Mouse (Mus musculus): Measurements from ENCODE around the gene Nmnat2. TPM values are rescaled to one million over a fixed set of nuclear protein-coding genes. Genes with fewer than 3 reads are reported as not detected.

Gene Nmnat2
- polyA plus RNA-seq, 1 experiment = 8.3 TPM

DNA sequence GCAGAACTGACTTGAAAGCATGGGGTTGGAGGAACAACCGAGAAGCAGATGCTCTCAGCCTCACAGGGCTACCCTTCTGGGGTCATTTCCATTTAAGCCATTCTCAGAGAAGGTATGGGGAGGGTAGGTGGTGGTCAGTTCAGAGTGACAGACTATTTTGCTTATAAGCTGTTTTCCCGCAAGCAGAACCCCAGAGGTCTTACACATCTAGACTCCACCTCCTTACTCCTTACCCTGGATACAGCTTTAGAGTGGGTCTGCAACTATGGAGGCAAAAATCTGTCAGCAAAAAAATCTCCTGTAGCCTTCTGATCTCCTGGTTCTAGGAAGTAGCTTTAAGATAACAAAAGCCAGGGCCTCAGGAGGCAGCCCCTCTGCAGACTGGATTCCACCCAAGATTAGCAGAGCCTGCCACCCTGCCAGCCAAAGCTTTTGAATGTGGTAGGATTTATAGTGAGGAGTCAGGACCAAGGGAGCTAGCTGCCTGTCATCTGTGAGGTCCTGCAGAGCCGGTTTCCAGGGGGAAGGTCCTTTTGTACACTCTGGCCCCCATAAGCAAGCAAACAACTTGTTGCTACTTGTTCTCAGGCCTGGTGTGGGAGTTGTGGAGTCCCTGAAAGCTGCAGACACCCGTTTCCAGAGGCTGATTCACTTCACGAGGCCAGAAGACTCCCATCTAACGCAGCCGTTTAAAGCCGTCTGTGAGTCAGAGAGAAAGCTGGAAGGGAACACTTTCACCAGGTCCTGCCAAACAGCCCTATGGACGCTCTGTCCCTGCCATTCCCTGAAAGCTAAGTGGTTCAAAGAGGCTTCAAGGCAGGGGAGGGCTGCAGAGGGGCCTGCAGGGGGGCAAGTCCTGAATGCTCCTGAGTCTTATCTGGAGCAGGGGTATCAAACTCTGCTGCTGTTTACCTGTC, 179.3 kb downstream of the Nmnat2 start:
- H3K27me3 ChIP-seq (ENCODE audit: control insufficient read depth, insufficient read depth, insufficient read length) = no peaks in the 10 kb centered on the region
- no peak overlapping the region for H3K4me3 ChIP-seq (ENCODE audit: insufficient read depth, poor library complexity, severe bottlenecking)
- H3K79me2 ChIP-seq (ENCODE audit: control insufficient read depth, insufficient read depth) = no peaks in the 10 kb centered on the region
- no peaks in the 10 kb centered on the region for H3K79me3 ChIP-seq (ENCODE audit: low read depth)
- no peaks in the 10 kb centered on the region for H3K36me3 ChIP-seq (ENCODE audit: control insufficient read depth, insufficient read depth)
- no peak overlapping the region for H3ac ChIP-seq (ENCODE audit: control insufficient read depth, insufficient read length, low read depth)
- TF ChIP-seq MYOD1 (IDR thresholded peaks at IDR 0.05; ENCODE audit: control insufficient read depth, insufficient read length, low read depth) = no peak
- no peak for TF ChIP-seq MAX (IDR thresholded peaks at IDR 0.05)

DNA sequence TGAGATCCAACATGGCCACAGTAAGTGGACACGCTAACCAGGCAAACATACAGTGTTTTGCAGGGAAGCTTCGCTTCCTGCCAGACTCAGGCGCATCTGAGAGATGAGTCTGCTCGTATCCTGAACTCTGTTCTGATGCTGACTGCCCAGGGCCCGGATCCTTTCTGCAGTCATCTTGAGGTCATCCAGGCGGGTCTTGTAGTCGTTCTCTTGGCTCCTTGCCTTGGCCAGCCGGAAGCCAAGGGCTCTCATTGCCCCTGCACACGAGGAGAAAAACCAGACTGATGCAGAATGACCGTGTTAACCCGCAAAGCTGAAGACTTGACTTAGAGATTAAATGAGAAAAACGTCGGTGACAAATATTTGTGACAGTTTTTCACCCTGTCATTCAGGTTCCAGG, 181.9 kb downstream of the Nmnat2 start:
- H3K36me3 ChIP-seq (ENCODE audit: control insufficient read depth, insufficient read depth) = no peaks in the 10 kb centered on the region
- H3ac ChIP-seq (ENCODE audit: control insufficient read depth, insufficient read length, low read depth) = no peak overlapping the region
- H3K27me3 ChIP-seq (ENCODE audit: control insufficient read depth, insufficient read depth, insufficient read length) = no peaks in the 10 kb centered on the region
- no peaks in the 10 kb centered on the region for H3K79me2 ChIP-seq (ENCODE audit: control insufficient read depth, insufficient read depth)
- no peak for TF ChIP-seq MYOD1 (IDR thresholded peaks at IDR 0.05; ENCODE audit: control insufficient read depth, insufficient read length, low read depth)
- TF ChIP-seq USF1 (IDR thresholded peaks at IDR 0.05; ENCODE audit: low read depth) = no peak
- TF ChIP-seq MYOG (IDR thresholded peaks at IDR 0.05; ENCODE audit: control insufficient read depth, extremely low read depth, insufficient read length) = no peak
- H3K79me3 ChIP-seq (ENCODE audit: low read depth) = no peaks in the 10 kb centered on the region
- no peak overlapping the region for H3K4me3 ChIP-seq (ENCODE audit: insufficient read depth, poor library complexity, severe bottlenecking)

DNA sequence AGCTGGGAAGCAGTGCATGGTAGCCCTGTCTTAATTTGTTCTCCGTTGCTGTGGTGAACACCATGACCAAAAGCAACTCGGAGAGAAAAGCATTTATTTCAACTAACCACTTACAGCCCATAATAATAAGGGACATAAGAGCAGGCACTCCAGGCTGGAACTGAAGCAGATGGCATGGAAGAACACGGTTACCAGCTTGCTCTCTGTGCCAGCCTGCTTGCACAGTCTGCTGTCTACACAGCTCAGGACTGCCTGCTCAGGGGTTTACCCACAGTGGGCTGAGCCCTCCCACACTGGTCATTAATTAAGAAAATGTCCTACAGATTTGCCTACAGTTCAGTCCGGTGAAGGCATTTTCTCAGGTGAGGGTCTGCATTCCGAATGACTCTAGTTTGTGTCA, 183.7 kb downstream of the Nmnat2 start:
- Histone ChIP-seq H3K36me3 (ENCODE audit: control insufficient read depth, insufficient read depth) (no peaks in the 10 kb centered on the region), H3K79me3 (ENCODE audit: low read depth) (no peaks in the 10 kb centered on the region), H3ac (ENCODE audit: control insufficient read depth, insufficient read length, low read depth) (no peak overlapping the region), H3K79me2 (ENCODE audit: control insufficient read depth, insufficient read depth) (no peaks in the 10 kb centered on the region), H3K4me3 (ENCODE audit: insufficient read depth, poor library complexity, severe bottlenecking) (no peak overlapping the region), H3K27me3 (ENCODE audit: control insufficient read depth, insufficient read depth, insufficient read length) (no peaks in the 10 kb centered on the region)
- no peak for TF ChIP-seq USF1 (IDR thresholded peaks at IDR 0.05; ENCODE audit: low read depth)

DNA sequence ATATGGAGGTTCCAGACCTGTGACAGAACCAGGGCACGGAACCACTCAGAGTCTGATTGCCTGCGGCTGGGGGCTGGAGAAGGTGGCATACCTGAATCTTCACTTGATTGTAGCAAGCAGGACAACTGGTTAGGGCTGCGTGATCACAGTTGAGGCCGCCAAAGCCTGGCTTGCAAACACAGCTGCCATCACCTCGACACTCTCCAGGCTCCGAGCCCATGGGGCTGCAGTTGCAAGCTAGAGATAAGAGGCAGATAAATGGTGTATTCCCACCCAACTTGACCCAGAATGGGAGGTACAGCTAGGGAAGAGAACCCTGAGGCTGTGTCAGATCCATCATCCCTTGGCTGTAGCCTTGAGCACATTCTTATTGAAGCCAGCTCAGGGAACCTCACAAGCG, 184.8 kb downstream of the Nmnat2 start:
- H3K79me3 ChIP-seq (ENCODE audit: low read depth) = no peaks in the 10 kb centered on the region
- no peaks in the 10 kb centered on the region for H3K36me3 ChIP-seq (ENCODE audit: control insufficient read depth, insufficient read depth)
- TF ChIP-seq CTCF (IDR thresholded peaks at IDR 0.05; ENCODE audit: control insufficient read depth, insufficient read depth, insufficient read length) (no peak), MYOD1 (IDR thresholded peaks at IDR 0.05; ENCODE audit: control insufficient read depth, insufficient read length, low read depth) (no peak), MAX (IDR thresholded peaks at IDR 0.05) (no peak), MYOG (IDR thresholded peaks at IDR 0.05; ENCODE audit: control insufficient read depth, extremely low read depth, insufficient read length) (no peak), USF1 (IDR thresholded peaks at IDR 0.05; ENCODE audit: low read depth) (no peak), FOSL1 (IDR thresholded peaks at IDR 0.05; ENCODE audit: insufficient read depth, low read length, poor library complexity, severe bottlenecking) (no peak), CEBPB (IDR thresholded peaks at IDR 0.05; ENCODE audit: low read depth) (no peak)
- no peak overlapping the region for H3ac ChIP-seq (ENCODE audit: control insufficient read depth, insufficient read length, low read depth)
- H3K79me2 ChIP-seq (ENCODE audit: control insufficient read depth, insufficient read depth) = no peaks in the 10 kb centered on the region
- H3K27me3 ChIP-seq (ENCODE audit: control insufficient read depth, insufficient read depth, insufficient read length) = no peaks in the 10 kb centered on the region
- H3K4me3 ChIP-seq (ENCODE audit: insufficient read depth, poor library complexity, severe bottlenecking) = no peak overlapping the region

DNA sequence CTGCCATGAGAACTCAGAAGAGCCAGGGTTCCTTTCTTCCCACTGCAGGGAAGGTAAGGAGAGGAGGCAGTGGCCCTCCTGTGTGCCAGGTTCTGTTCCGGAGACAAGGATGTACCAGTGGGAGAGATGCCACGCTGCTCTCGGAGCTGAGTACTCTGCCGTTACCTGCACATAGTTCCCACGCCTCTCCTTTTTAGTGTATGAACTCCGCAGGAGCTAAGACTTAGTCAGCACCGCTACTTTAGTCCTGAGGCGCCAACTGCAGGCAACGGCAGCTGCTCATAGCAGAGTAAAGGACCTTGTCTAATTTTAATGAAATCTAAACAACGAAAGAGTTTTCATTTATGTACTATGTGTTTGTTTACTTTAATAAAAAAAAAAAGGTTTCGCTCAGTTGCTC, 185.5 kb downstream of the Nmnat2 start:
- Histone ChIP-seq H3ac (ENCODE audit: control insufficient read depth, insufficient read length, low read depth) (no peak overlapping the region), H3K79me3 (ENCODE audit: low read depth) (no peaks in the 10 kb centered on the region), H3K79me2 (ENCODE audit: control insufficient read depth, insufficient read depth) (no peaks in the 10 kb centered on the region), H3K4me3 (ENCODE audit: insufficient read depth, poor library complexity, severe bottlenecking) (no peak overlapping the region), H3K27me3 (ENCODE audit: control insufficient read depth, insufficient read depth, insufficient read length) (no peaks in the 10 kb centered on the region), H3K36me3 (ENCODE audit: control insufficient read depth, insufficient read depth) (no peaks in the 10 kb centered on the region)
- TF ChIP-seq USF1 (IDR thresholded peaks at IDR 0.05; ENCODE audit: low read depth) = no peak
- no peak for TF ChIP-seq CEBPB (IDR thresholded peaks at IDR 0.05; ENCODE audit: low read depth)
- TF ChIP-seq FOSL1 (IDR thresholded peaks at IDR 0.05; ENCODE audit: insufficient read depth, low read length, poor library complexity, severe bottlenecking) = no peak
- TF ChIP-seq MYOD1 (IDR thresholded peaks at IDR 0.05; ENCODE audit: control insufficient read depth, insufficient read length, low read depth) = no peak
- TF ChIP-seq MAX (IDR thresholded peaks at IDR 0.05) = no peak
- no peak for TF ChIP-seq CTCF (IDR thresholded peaks at IDR 0.05; ENCODE audit: control insufficient read depth, insufficient read depth, insufficient read length)
- TF ChIP-seq MYOG (IDR thresholded peaks at IDR 0.05; ENCODE audit: control insufficient read depth, extremely low read depth, insufficient read length) = no peak

DNA sequence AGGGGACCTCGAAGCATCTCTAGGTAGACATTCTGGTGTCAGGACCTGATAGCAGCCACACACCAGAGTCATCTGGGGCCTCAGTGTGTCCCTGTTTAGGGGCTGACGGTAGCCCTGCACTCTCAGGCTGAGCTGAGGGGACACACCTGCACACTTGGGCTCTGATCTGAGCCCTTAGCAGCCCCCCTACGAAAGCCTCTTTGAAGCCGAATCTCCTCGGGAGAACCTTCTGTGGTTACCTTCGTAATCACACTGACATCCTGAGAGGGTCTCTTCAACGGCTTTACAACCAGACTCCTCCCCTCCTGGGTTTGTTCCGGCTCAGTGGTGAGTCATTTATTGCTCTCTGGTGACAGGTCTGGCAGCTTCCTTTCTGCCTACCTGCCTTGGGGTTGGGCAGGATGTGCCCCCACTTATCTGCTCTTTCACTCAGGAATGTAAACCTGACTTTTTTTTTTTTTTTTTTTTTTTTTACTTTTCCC, 186.0 kb downstream of the Nmnat2 start:
- TF ChIP-seq MYOG (IDR thresholded peaks at IDR 0.05; ENCODE audit: control insufficient read depth, extremely low read depth, insufficient read length) (no peak), CTCF (IDR thresholded peaks at IDR 0.05; ENCODE audit: control insufficient read depth, insufficient read depth, insufficient read length) (no peak), USF1 (IDR thresholded peaks at IDR 0.05; ENCODE audit: low read depth) (no peak), FOSL1 (IDR thresholded peaks at IDR 0.05; ENCODE audit: insufficient read depth, low read length, poor library complexity, severe bottlenecking) (no peak), CEBPB (IDR thresholded peaks at IDR 0.05; ENCODE audit: low read depth) (no peak), MYOD1 (IDR thresholded peaks at IDR 0.05; ENCODE audit: control insufficient read depth, insufficient read length, low read depth) (no peak), MAX (IDR thresholded peaks at IDR 0.05) (no peak)
- H3K4me3 ChIP-seq (ENCODE audit: insufficient read depth, poor library complexity, severe bottlenecking) = no peak overlapping the region
- H3K27me3 ChIP-seq (ENCODE audit: control insufficient read depth, insufficient read depth, insufficient read length) = no peaks in the 10 kb centered on the region
- H3ac ChIP-seq (ENCODE audit: control insufficient read depth, insufficient read length, low read depth) = no peak overlapping the region
- no peaks in the 10 kb centered on the region for H3K79me2 ChIP-seq (ENCODE audit: control insufficient read depth, insufficient read depth)
- H3K36me3 ChIP-seq (ENCODE audit: control insufficient read depth, insufficient read depth) = no peaks in the 10 kb centered on the region
- no peaks in the 10 kb centered on the region for H3K79me3 ChIP-seq (ENCODE audit: low read depth)
